Mouse (Mus musculus) liver, postnatal 0 days (tissue): ENCODE measurements around the gene Sox10. TPM values are rescaled to one million over a fixed set of nuclear protein-coding genes. Genes with fewer than 3 reads are reported as not detected.

ENCODE experiments used
- ATAC-seq: fragments of 200-750 bp; cut with Nextera tagmentation; 2 replicates; pipeline ENCODE4 v1.8.0; 2017; ENCODE audit warnings: mild to moderate bottlenecking, moderate library complexity
- DNase-seq: peaks from one replicate; pipeline ENCODE4 v3.0.0-alpha.2; 2016
- H3K27ac ChIP-seq: fragments of 300-500 bp; sonication (generic); 2 replicates; pipeline ENCODE4 v1.5.1; 2014; ENCODE audit warnings: antibody characterized with exemption, moderate library complexity, mild to moderate bottlenecking, low read depth
- H3K27me3 ChIP-seq: fragments of 300-500 bp; sonication (generic); 2 replicates; pipeline ENCODE4 v1.6.1; 2014; ENCODE audit warnings: low read length, control low read depth, mixed read lengths; ENCODE audit not compliant: insufficient read depth
- H3K36me3 ChIP-seq: fragments of 300-500 bp; sonication (generic); replicated peaks from 2 replicates; pipeline ENCODE4 v1.6.1; 2014; ENCODE audit warnings: mild to moderate bottlenecking, control low read depth, low read length, moderate library complexity, mixed read lengths; ENCODE audit not compliant: insufficient read depth
- H3K4me1 ChIP-seq: fragments of 300-500 bp; sonication (generic); 2 replicates; pipeline ENCODE4 v1.6.1; 2014; ENCODE audit warnings: antibody characterized with exemption, mild to moderate bottlenecking, control low read depth; ENCODE audit not compliant: insufficient read depth
- H3K4me2 ChIP-seq: fragments of 300-500 bp; sonication (generic); 2 replicates; pipeline ENCODE4 v1.6.1; 2014; ENCODE audit warnings: low read depth, mild to moderate bottlenecking, low read length, moderate library complexity, mixed read lengths
- H3K4me3 ChIP-seq: fragments of 300-500 bp; sonication (generic); 2 replicates; pipeline ENCODE4 v1.5.1; 2014; ENCODE audit warnings: low read depth, low read length
- H3K9ac ChIP-seq: fragments of 300-500 bp; sonication (generic); replicated peaks from 2 replicates; pipeline ENCODE4 v1.6.1; 2014; ENCODE audit warnings: mild to moderate bottlenecking, moderate library complexity
- H3K9me3 ChIP-seq: fragments of 300-500 bp; sonication (generic); 2 replicates; pipeline ENCODE4 v1.6.1; 2016; ENCODE audit warnings: mild to moderate bottlenecking, control low read depth, low read length, mixed read lengths
- CTCF ChIP-seq: sonication (generic); IDR thresholded peaks from 2 replicates; pipeline ENCODE4 v1.5.1; 2016; ENCODE audit warnings: antibody characterized with exemption, low read depth
- EP300 ChIP-seq: IDR thresholded peaks from 2 replicates; pipeline ENCODE4 v1.6.1; 2016; ENCODE audit warnings: antibody characterized with exemption, low read depth, mild to moderate bottlenecking
- WGBS: fragments of 180-500 bp; shearing (Covaris S2); extraction: QIAGEN DNeasy Blood & Tissue Kit; methylation state at CpG from one replicate; pipeline ENCODE4 v1.1.7; 2014; ENCODE audit not compliant: insufficient replicate concordance; 5-methylcytosine and 5-hydroxymethylcytosine counted together
- polyA plus RNA-seq: library from polyadenylated mRNA; unstranded; fragments of >200 nt; fragmentation: Nextera tagmentation; extraction: Ambion mirVana; gene quantifications from 2 replicates; pipeline ENCODE4 v1.2.1, GENCODE M21; 2015

Sox10 gene
- polyA plus RNA-seq, 1 experiment from 2014 or later: 0.07 TPM

GRCm38 (mm10) chr15:79148533-79148932, 16.5 kb downstream of the Sox10 start:
- Histone ChIP-seq H3K9ac (no peak overlapping the region), H3K27me3 (no peaks in the 10 kb centered on the region), H3K4me3 (no peak overlapping the region), H3K4me1 (no peaks in the 10 kb centered on the region), H3K9me3 (no peaks in the 10 kb centered on the region), H3K4me2 (no peak overlapping the region), H3K27ac (no peak overlapping the region), H3K36me3 (peaks cover 54% of the 10 kb centered on the region)
- WGBS: 48% methylated on average over 7 of the region's 7 CpGs
- peak; percentile 89 for DNase-seq
- TF ChIP-seq EP300 (no peak), CTCF (peak; percentile 95)
- peak; percentile 72 for ATAC-seq

- Histone ChIP-seq H3K9me3 (no peaks in the 10 kb centered on the region), H3K9ac (no peak overlapping the region), H3K27me3 (no peaks in the 10 kb centered on the region), H3K4me1 (peaks cover 16% of the 10 kb centered on the region), H3K27ac (no peak overlapping the region), H3K4me2 (no peak overlapping the region), H3K36me3 (peaks cover 46% of the 10 kb centered on the region), H3K4me3 (no peak overlapping the region)
- DNase-seq: no peak
- TF ChIP-seq EP300 (no peak), CTCF (no peak)
- 90% methylated on average over 7 of the region's 7 CpGs for WGBS
- no peak for ATAC-seq
Observed at GRCm38 (mm10) chr15:79145522-79145921, 19.5 kb downstream of the Sox10 start.

DNA sequence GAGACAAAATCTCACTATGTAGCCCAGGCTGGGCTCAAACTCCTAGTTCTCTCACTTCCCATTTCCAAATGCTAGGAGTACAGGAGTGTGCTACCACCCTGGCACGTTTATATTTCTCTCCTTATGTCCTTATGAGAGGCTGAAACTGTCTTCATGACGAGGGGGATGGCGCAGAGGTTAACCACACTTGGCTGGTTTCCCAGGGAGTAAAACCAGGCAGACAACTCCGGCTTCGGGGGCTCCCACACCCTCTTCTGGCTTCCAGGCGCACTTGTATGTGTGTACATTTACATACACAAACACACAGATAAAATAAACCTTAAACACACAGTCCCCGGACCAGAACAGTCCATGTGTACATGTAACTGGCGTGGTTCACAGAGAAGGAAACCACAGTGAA, 21.0 kb downstream of the Sox10 start:
- WGBS: 57% methylated on average over 8 of the region's 8 CpGs
- Histone ChIP-seq H3K4me1 (peaks cover 16% of the 10 kb centered on the region), H3K9ac (no peak overlapping the region), H3K27me3 (no peaks in the 10 kb centered on the region), H3K4me2 (no peak overlapping the region), H3K9me3 (no peaks in the 10 kb centered on the region), H3K27ac (no peak overlapping the region), H3K36me3 (peaks cover 37% of the 10 kb centered on the region), H3K4me3 (no peak overlapping the region)
- TF ChIP-seq EP300: no peak
- no peak for TF ChIP-seq CTCF
- no peak for DNase-seq
- ATAC-seq: no peak

GRCm38 (mm10) chr15:79143316-79143715, 21.7 kb downstream of the Sox10 start:
- no peak overlapping the region for H3K4me3 ChIP-seq
- no peak overlapping the region for H3K9ac ChIP-seq
- H3K4me1 ChIP-seq: peaks cover 16% of the 10 kb centered on the region
- H3K36me3 ChIP-seq: peaks cover 37% of the 10 kb centered on the region
- no peaks in the 10 kb centered on the region for H3K27me3 ChIP-seq
- WGBS: 81% methylated on average over 12 of the region's 12 CpGs
- TF ChIP-seq CTCF (no peak), EP300 (no peak)
- H3K27ac ChIP-seq: no peak overlapping the region
- H3K9me3 ChIP-seq: no peaks in the 10 kb centered on the region
- no peak overlapping the region for H3K4me2 ChIP-seq
- ATAC-seq (no peak), DNase-seq (no peak)

- WGBS: 0% methylated on average over 7 of the region's 7 CpGs
- DNase-seq (no peak), ATAC-seq (peak; percentile 59)
- TF ChIP-seq CTCF (no peak), EP300 (no peak)
- H3K4me1 ChIP-seq: peaks cover 16% of the 10 kb centered on the region
- H3K4me2 ChIP-seq: peak overlapping the region; percentile 91
- peaks cover 22% of the 10 kb centered on the region for H3K36me3 ChIP-seq
- no peaks in the 10 kb centered on the region for H3K27me3 ChIP-seq
- H3K9me3 ChIP-seq: no peaks in the 10 kb centered on the region
- H3K9ac ChIP-seq: peak overlapping the region; percentile 86
- peak overlapping the region; percentile 80 for H3K4me3 ChIP-seq
- peak overlapping the region; percentile 55 for H3K27ac ChIP-seq
Observed at GRCm38 (mm10) chr15:79141566-79141917, 23.5 kb downstream of the Sox10 start.

GRCm38 (mm10) chr15:79140866-79141565, 24.0 kb downstream of the Sox10 start, which contains the start of the genes Polr2f and 1700088E04Rik:
Polr2f (plus strand) TSS chr15:79141009.
1700088E04Rik (minus strand) TSS chr15:79141253.
- ATAC-seq (peak; percentile 94), DNase-seq (peak; percentile 97)
- Histone ChIP-seq H3K9me3 (no peaks in the 10 kb centered on the region), H3K27ac (peak within 1 kb of the TSS; percentile 55), H3K4me2 (peak within 1 kb of the TSS; percentile 91), H3K4me3 (peak within 1 kb of the TSS; percentile 80), H3K9ac (peak within 1 kb of the TSS; percentile 86), H3K4me1 (peaks cover 16% of the 10 kb centered on the region), H3K36me3 (peaks cover 18% of the 10 kb centered on the region), H3K27me3 (no peaks in the 10 kb centered on the region)
- WGBS: under 1% methylated on average over 57 of the region's 57 CpGs
- TF ChIP-seq CTCF (no peak), EP300 (no peak)
